Mouse (Mus musculus): ENCODE measurements around the gene Zfp473.
"Not testable (repeated sequence)": the region's sequence is repeated elsewhere in the genome, so short reads cannot be mapped to it uniquely, and the experiment has no call there.

Zfp473 gene

GRCm38 (mm10) chr7:44709881-44710280, 41.0 kb downstream of the Zfp473 start:
- no peak for DNase-seq

GRCm38 (mm10) chr7:44708574-44708973, 42.3 kb downstream of the Zfp473 start, which contains the start of gene Izumo2:
Izumo2 (plus strand) TSS chr7:44708742.
- DNase-seq = no peak

- DNase-seq = not testable (repeated sequence)
Measured at GRCm38 (mm10) chr7:44708093-44708492, 42.8 kb downstream of the Zfp473 start.

GRCm38 (mm10) chr7:44707169-44707675, 43.6 kb downstream of the Zfp473 start:
- DNase-seq = no peak

- no peak for DNase-seq
Measured at GRCm38 (mm10) chr7:44706322-44706721, 44.5 kb downstream of the Zfp473 start.

GRCm38 (mm10) chr7:44705086-44705485, 45.8 kb downstream of the Zfp473 start:
- DNase-seq = no peak

GRCm38 (mm10) chr7:44704363-44704762, 46.5 kb downstream of the Zfp473 start:
- DNase-seq = peak; percentile 17

GRCm38 (mm10) chr7:44702985-44703384, 47.9 kb downstream of the Zfp473 start:
- DNase-seq = no peak

GRCm38 (mm10) chr7:44701921-44702320, 48.9 kb downstream of the Zfp473 start:
- peak; percentile 69 for DNase-seq

- DNase-seq = no peak
Measured at GRCm38 (mm10) chr7:44697980-44698379, 52.9 kb downstream of the Zfp473 start.

GRCm38 (mm10) chr7:44697191-44697710, 53.6 kb downstream of the Zfp473 start:
- DNase-seq = peak; percentile 47

- no peak for DNase-seq
Measured at GRCm38 (mm10) chr7:44695223-44695622, 55.6 kb downstream of the Zfp473 start.

- no peak for DNase-seq
Measured at GRCm38 (mm10) chr7:44693427-44694175, 57.2 kb downstream of the Zfp473 start.

GRCm38 (mm10) chr7:44689331-44689730, 61.5 kb downstream of the Zfp473 start:
- DNase-seq = no peak

GRCm38 (mm10) chr7:44688890-44689289, 62.0 kb downstream of the Zfp473 start:
- DNase-seq = no peak

- no peak for DNase-seq
Measured at GRCm38 (mm10) chr7:44685531-44686402, 65.1 kb downstream of the Zfp473 start.

- no peak for DNase-seq
Measured at GRCm38 (mm10) chr7:44683656-44684055, 67.2 kb downstream of the Zfp473 start.
